Mouse (Mus musculus): ENCODE measurements around the gene Thra. TPM values are rescaled to one million over a fixed set of nuclear protein-coding genes. Genes with fewer than 3 reads are reported as not detected.

Gene Thra
- 175 and 194 TPM in 2 replicates for polyA plus RNA-seq (2014; fragmentation: Nextera tagmentation; extraction: Ambion mirVana)

DNA sequence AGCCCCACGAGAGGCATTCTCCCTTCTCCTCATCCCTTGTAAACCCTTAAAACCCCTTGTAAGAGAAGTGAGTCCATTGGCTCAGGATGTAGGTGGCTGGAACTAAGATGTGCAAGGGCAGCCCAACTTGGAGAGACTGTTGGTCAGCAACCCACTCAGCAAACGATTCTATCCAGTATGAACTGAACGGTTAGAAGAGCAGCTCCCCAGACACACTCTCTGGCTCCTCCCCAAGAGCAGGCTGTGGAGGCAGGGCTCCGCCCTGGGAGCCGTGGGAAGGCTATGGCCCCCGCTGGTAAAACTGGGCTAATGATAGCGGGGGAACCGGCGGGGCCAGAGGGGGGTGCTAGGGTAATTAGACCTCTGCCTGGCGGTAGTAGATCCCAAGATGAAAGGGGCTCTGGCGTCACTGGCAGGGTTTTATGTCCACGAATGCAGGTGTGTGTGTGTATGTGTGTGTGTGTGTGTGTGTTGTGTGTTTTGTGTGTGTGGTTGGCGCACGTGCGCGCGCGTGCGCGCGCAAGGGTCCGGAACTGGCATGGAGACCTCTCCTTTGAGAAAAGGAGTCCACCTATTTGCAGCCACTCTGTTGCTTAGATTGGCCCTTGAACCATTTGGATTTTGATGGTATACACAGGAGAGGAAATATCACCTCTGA, at the start of gene Thra:
Gene Thra, plus strand, starts transcription at position 246 of the 658 bp plus-strand sequence.
- Histone ChIP-seq H3K27ac (replicated peaks; ENCODE audit: low read depth, low read length) (peak within 1 kb of the TSS; percentile 99), H3K4me2 (ENCODE audit: low read length) (peak within 1 kb of the TSS; percentile 73), H3K36me3 (ENCODE audit: control insufficient read depth, insufficient read depth, low read length) (no peaks in the 10 kb centered on the region), H3K9ac (replicated peaks; ENCODE audit: low read length) (peak within 1 kb of the TSS; percentile 97), H3K27me3 (ENCODE audit: control insufficient read depth, insufficient read depth, low read length) (no peaks in the 10 kb centered on the region), H3K4me3 (replicated peaks; ENCODE audit: low read depth, low read length) (peak within 1 kb of the TSS; percentile 89), H3K9me3 (ENCODE audit: control insufficient read depth, low read length) (no peaks in the 10 kb centered on the region), H3K4me1 (ENCODE audit: control insufficient read depth, insufficient read depth, low read length) (peaks cover 42% of the 10 kb centered on the region)
- peak; percentile 85 for DNase-seq
- peak; percentile 25; the same call in 1 of the 2 replicates for ATAC-seq (ENCODE audit: low FRiP score, low TSS enrichment)
- under 1% methylated on average over 22 of the region's 22 CpGs for WGBS

DNA sequence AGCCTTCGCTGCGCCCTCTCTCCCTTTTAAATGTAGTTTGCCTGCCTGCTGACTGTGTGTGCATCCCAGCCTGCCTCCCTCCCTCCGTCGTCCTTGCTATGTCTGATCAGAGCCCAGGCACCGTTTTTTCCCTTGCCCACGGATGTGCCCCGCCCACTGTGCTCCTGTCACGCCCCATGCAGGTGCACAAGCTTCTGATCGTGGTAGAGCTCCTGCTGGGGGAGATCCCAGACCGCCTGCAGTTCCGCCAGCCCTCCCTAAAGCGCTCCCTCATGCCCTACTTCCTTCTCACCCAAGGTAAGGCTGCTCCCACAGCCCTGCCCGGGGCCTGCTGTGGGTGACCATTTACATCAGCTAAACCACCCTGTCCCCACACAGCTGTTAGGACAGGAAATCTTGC, 47.2 kb upstream of the Thra start:
- ATAC-seq (ENCODE audit: low FRiP score, low TSS enrichment) (no peak), DNase-seq (no peak)
- no peaks in the 10 kb centered on the region for H3K9me3 ChIP-seq (ENCODE audit: control insufficient read depth, low read length)
- H3K27ac ChIP-seq (replicated peaks; ENCODE audit: low read depth, low read length) = no peak overlapping the region
- no peaks in the 10 kb centered on the region for H3K27me3 ChIP-seq (ENCODE audit: control insufficient read depth, insufficient read depth, low read length)
- H3K9ac ChIP-seq (replicated peaks; ENCODE audit: low read length) = no peak overlapping the region
- no peak overlapping the region for H3K4me3 ChIP-seq (replicated peaks; ENCODE audit: low read depth, low read length)
- no peaks in the 10 kb centered on the region for H3K4me1 ChIP-seq (ENCODE audit: control insufficient read depth, insufficient read depth, low read length)
- 81% methylated on average over 13 of the region's 13 CpGs for WGBS
- H3K36me3 ChIP-seq (ENCODE audit: control insufficient read depth, insufficient read depth, low read length) = peaks cover 80% of the 10 kb centered on the region
- H3K4me2 ChIP-seq (ENCODE audit: low read length) = no peak overlapping the region

DNA sequence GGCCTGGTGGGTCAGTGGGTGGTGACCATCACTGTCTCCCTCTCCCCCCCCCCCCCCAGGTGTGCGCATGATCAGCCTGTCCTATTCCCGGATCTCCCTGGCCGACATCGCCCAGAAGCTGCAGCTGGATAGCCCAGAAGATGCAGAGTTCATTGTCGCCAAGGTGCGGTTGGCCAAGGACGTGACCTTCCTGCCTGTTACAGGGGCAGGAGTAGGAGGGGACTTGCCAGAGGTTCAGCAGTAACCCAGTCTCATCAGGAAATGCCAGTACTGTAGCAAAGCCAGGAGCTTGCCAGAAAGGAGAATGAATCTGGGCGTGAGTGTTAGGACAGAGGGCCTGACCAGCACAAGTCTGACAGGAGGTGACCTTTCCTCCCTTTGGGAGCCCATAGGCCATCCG, 46.7 kb upstream of the Thra start:
- Histone ChIP-seq H3K27me3 (ENCODE audit: control insufficient read depth, insufficient read depth, low read length) (no peaks in the 10 kb centered on the region), H3K27ac (replicated peaks; ENCODE audit: low read depth, low read length) (no peak overlapping the region), H3K36me3 (ENCODE audit: control insufficient read depth, insufficient read depth, low read length) (peaks cover 77% of the 10 kb centered on the region), H3K4me3 (replicated peaks; ENCODE audit: low read depth, low read length) (no peak overlapping the region), H3K4me2 (ENCODE audit: low read length) (no peak overlapping the region), H3K9me3 (ENCODE audit: control insufficient read depth, low read length) (no peaks in the 10 kb centered on the region), H3K4me1 (ENCODE audit: control insufficient read depth, insufficient read depth, low read length) (no peaks in the 10 kb centered on the region), H3K9ac (replicated peaks; ENCODE audit: low read length) (no peak overlapping the region)
- 96% methylated on average over 9 of the region's 9 CpGs for WGBS
- ATAC-seq (ENCODE audit: low FRiP score, low TSS enrichment) (no peak), DNase-seq (no peak)

DNA sequence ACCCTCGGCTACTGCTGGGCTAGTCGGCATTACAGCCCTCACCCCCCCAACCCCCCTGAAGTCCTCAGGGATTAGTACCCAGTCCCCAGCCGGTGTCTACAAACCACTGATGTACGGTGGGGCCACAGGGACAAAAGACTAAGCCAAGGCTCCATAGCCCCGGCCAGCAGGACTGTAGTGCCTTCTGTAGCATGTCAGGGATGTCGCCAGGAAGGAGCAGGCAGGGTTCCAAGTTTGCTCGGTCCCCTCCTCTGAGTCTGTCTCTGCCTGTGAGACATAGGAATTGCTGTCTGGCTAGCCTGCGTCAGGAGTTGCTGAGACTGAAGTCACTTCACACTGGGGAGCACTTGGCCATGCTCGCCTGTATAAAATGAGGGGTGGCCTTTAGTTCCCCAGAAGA, 46.1 kb upstream of the Thra start:
- peaks cover 74% of the 10 kb centered on the region for H3K36me3 ChIP-seq (ENCODE audit: control insufficient read depth, insufficient read depth, low read length)
- DNase-seq (no peak), ATAC-seq (ENCODE audit: low FRiP score, low TSS enrichment) (no peak)
- WGBS = 84% methylated on average over 9 of the region's 9 CpGs
- no peak overlapping the region for H3K27ac ChIP-seq (replicated peaks; ENCODE audit: low read depth, low read length)
- H3K9me3 ChIP-seq (ENCODE audit: control insufficient read depth, low read length) = no peaks in the 10 kb centered on the region
- no peak overlapping the region for H3K9ac ChIP-seq (replicated peaks; ENCODE audit: low read length)
- no peak overlapping the region for H3K4me3 ChIP-seq (replicated peaks; ENCODE audit: low read depth, low read length)
- H3K4me1 ChIP-seq (ENCODE audit: control insufficient read depth, insufficient read depth, low read length) = no peaks in the 10 kb centered on the region
- no peak overlapping the region for H3K4me2 ChIP-seq (ENCODE audit: low read length)
- H3K27me3 ChIP-seq (ENCODE audit: control insufficient read depth, insufficient read depth, low read length) = no peaks in the 10 kb centered on the region

DNA sequence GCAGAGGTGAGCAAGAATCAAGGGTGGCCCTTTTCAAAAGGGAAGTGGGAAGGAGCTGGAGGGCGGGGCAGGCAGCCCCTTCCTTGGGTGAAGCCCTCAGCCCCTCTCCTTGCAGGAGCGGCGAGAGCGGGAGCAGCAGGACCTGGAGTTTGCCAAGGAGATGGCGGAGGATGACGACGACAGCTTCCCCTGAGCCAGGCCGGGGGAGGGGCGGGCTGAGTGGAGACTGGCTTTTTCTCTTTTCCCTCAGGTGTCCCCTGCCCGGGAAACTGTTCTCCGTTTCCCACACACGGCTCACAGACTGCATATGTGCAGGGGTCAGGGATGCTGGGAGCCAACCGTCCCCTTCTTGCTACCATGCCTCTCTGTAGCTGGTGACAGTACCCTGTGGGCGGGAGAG, 45.0 kb upstream of the Thra start:
- peaks cover 63% of the 10 kb centered on the region for H3K36me3 ChIP-seq (ENCODE audit: control insufficient read depth, insufficient read depth, low read length)
- no peak overlapping the region for H3K4me3 ChIP-seq (replicated peaks; ENCODE audit: low read depth, low read length)
- H3K27me3 ChIP-seq (ENCODE audit: control insufficient read depth, insufficient read depth, low read length) = no peaks in the 10 kb centered on the region
- H3K27ac ChIP-seq (replicated peaks; ENCODE audit: low read depth, low read length) = no peak overlapping the region
- H3K4me1 ChIP-seq (ENCODE audit: control insufficient read depth, insufficient read depth, low read length) = no peaks in the 10 kb centered on the region
- 73% methylated on average over 14 of the region's 14 CpGs for WGBS
- no peak overlapping the region for H3K4me2 ChIP-seq (ENCODE audit: low read length)
- H3K9me3 ChIP-seq (ENCODE audit: control insufficient read depth, low read length) = no peaks in the 10 kb centered on the region
- no peak overlapping the region for H3K9ac ChIP-seq (replicated peaks; ENCODE audit: low read length)
- DNase-seq = no peak
- ATAC-seq (ENCODE audit: low FRiP score, low TSS enrichment) = no peak

DNA sequence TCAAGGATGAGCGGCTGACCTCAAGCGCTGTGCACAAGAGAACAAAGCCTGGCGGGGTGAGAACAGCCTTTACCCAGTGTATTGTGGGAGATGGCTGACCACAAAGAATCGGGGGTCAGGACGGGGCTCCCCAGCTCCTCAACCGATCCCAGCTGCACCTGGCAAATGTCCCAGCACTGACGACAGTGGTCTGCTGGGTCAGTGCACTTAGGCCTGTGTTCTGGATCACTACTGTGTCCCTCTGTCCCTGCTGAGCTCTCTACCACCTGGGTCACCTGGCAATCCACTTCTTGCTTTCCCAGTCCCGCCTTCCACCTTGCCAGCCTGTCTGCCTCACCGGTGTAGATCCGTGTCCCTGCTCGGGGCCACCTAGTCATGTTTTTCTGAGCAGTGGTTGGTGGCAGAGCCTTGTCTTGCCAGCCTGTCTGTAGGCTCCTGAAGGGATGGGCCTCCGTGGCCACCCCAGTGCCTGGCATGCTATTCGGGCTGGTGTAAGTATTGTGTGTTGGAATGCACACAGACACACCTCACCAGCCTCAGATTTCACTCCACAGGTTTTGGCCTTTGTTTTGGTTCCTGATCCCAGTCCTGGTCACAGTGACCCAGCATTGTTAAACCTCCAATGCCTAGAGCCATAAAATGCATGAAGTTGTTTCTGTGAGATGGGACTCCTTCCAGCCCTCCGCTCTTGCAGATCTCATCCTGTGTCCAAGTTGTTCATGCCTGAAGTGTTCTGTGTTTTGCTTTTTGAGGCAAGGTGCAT, 43.8 kb upstream of the Thra start:
- no peaks in the 10 kb centered on the region for H3K9me3 ChIP-seq (ENCODE audit: control insufficient read depth, low read length)
- H3K4me3 ChIP-seq (replicated peaks; ENCODE audit: low read depth, low read length) = no peak overlapping the region
- H3K27me3 ChIP-seq (ENCODE audit: control insufficient read depth, insufficient read depth, low read length) = no peaks in the 10 kb centered on the region
- no peak for DNase-seq
- peaks cover 51% of the 10 kb centered on the region for H3K36me3 ChIP-seq (ENCODE audit: control insufficient read depth, insufficient read depth, low read length)
- H3K4me1 ChIP-seq (ENCODE audit: control insufficient read depth, insufficient read depth, low read length) = no peaks in the 10 kb centered on the region
- no peak overlapping the region for H3K9ac ChIP-seq (replicated peaks; ENCODE audit: low read length)
- H3K27ac ChIP-seq (replicated peaks; ENCODE audit: low read depth, low read length) = no peak overlapping the region
- H3K4me2 ChIP-seq (ENCODE audit: low read length) = no peak overlapping the region
- 90% methylated on average over 14 of the region's 14 CpGs for WGBS
- ATAC-seq (ENCODE audit: low FRiP score, low TSS enrichment) = no peak

DNA sequence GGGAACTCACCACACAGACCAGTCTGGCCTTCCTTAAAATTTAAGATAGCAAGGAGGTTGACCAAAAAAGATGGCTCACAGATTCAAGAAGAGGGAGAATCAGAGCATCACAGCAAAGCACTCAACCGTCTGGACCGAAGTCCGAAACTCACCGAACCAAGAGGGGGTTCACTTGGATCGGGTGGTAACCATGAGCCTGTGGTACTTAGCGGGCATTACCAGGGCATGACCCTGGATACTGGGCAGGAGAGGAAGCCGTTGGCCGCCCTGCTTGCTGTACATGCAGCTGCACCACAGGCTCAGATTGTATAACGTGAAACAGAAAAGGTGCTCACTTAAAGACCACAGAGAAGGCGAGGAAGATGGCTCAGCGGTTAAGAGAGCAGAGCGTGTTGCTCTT, 43.2 kb upstream of the Thra start:
- H3K4me3 ChIP-seq (replicated peaks; ENCODE audit: low read depth, low read length) = no peak overlapping the region
- no peaks in the 10 kb centered on the region for H3K4me1 ChIP-seq (ENCODE audit: control insufficient read depth, insufficient read depth, low read length)
- no peak overlapping the region for H3K9ac ChIP-seq (replicated peaks; ENCODE audit: low read length)
- DNase-seq = no peak
- H3K27ac ChIP-seq (replicated peaks; ENCODE audit: low read depth, low read length) = no peak overlapping the region
- H3K9me3 ChIP-seq (ENCODE audit: control insufficient read depth, low read length) = no peaks in the 10 kb centered on the region
- 94% methylated on average over 12 of the region's 12 CpGs for WGBS
- no peaks in the 10 kb centered on the region for H3K27me3 ChIP-seq (ENCODE audit: control insufficient read depth, insufficient read depth, low read length)
- ATAC-seq (ENCODE audit: low FRiP score, low TSS enrichment) = no peak
- no peak overlapping the region for H3K4me2 ChIP-seq (ENCODE audit: low read length)
- peaks cover 45% of the 10 kb centered on the region for H3K36me3 ChIP-seq (ENCODE audit: control insufficient read depth, insufficient read depth, low read length)

DNA sequence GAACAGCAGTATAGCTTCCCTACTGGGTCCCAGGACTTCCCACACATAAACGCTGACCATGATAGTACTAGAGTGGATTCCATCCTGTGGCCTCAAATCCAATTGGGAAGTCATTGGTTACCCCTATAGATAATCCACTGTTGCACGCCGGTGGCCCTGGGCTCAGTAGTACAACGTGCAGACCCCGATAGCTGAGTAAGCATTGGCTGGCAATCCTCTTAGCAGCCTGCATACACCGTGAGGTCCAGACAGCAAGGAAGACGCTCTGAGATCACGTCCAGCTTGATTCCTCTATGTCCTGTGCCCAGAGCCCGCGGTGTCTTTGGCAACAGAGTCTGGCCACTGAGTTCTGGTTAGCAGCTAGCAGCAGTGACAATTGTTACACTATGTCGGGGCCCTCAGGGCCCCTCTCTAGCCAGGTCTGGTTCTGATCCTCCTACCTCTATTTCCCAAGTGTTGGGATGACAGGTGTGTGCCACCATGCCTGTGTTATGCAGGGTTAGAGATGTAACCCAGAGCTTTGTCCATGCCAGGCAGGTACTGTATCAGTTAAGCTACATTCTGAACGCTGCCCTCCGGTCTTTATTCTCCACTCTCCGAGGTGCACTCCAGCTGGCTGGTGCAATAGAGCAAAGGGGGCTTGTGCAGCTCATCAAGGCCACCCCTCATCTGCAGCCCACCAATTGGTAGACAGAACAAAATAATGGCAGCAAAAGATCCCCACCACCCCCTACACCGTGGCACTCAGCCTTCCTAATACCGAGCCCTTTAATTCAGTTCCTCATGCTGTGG, 41.4 kb upstream of the Thra start:
- no peaks in the 10 kb centered on the region for H3K9me3 ChIP-seq (ENCODE audit: control insufficient read depth, low read length)
- ATAC-seq (ENCODE audit: low FRiP score, low TSS enrichment) (no peak), DNase-seq (no peak)
- no peak overlapping the region for H3K27ac ChIP-seq (replicated peaks; ENCODE audit: low read depth, low read length)
- 82% methylated on average over 16 of the region's 16 CpGs for WGBS
- peaks cover 33% of the 10 kb centered on the region for H3K36me3 ChIP-seq (ENCODE audit: control insufficient read depth, insufficient read depth, low read length)
- H3K4me1 ChIP-seq (ENCODE audit: control insufficient read depth, insufficient read depth, low read length) = no peaks in the 10 kb centered on the region
- H3K9ac ChIP-seq (replicated peaks; ENCODE audit: low read length) = no peak overlapping the region
- H3K27me3 ChIP-seq (ENCODE audit: control insufficient read depth, insufficient read depth, low read length) = no peaks in the 10 kb centered on the region
- no peak overlapping the region for H3K4me2 ChIP-seq (ENCODE audit: low read length)
- H3K4me3 ChIP-seq (replicated peaks; ENCODE audit: low read depth, low read length) = no peak overlapping the region
